Mouse (Mus musculus) kidney, adult 10 weeks (tissue): ENCODE data around the gene Olfr1229. TPM values are rescaled to one million over a fixed set of nuclear protein-coding genes. Genes with fewer than 3 reads are reported as not detected.

Experiments used
- polyA plus RNA-seq: library from polyadenylated mRNA; stranded (reverse); fragments of 350-450 nt; fragmentation: Illumina TruSeq; extraction: RNeasy Lipid Tissue Mini Kit (QIAGEN cat#74804); gene quantifications from one replicate; pipeline ENCODE4 v1.2.3, GENCODE M21; 2014; ENCODE audit warnings: low read depth, low replicate concordance

Olfr1229 gene
- not detected for polyA plus RNA-seq

DNA sequence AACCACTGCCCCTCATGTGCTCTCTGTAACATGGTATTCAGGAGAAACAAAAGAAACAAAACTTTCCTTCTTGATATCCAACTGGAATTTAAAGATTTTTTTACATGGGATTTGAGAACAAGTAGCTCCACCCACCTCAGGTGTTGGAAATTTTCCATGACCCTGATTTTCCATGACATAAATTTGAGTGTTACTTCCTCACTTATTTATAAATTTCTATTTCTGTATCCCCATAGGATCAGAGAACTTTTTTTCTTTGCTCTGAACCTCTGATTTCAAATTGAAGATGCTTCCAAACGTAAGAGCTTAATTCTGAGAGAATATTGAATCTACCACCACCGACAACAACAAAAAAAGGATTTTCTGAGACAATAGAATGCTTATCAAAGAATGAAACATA is at the start of gene Olfr1229:
Olfr1229 (minus strand) TSS at position 101 of the 400 bp plus-strand sequence.

DNA sequence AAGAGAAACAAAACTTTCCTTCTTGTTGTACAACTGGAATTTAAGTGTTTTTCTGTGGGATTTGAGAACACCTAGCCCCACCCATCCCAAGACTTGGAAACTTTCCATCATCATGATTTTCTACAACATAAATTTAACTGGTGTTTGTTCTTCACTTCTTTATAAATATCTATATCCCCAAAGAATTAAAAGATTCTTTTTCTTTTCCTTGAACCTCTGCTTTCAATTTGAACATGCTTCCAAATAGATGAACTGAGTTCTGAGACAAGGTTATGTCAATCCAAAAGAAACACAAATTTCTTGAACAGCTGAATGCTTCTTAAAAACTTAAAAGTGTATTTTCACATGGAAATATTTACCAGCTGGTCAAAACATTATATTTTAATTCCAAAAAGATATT is 41.8 kb upstream of the Olfr1229 start, which contains the start of gene Olfr1232:
Olfr1232 (minus strand) TSS at position 101 of the 400 bp plus-strand sequence.

DNA sequence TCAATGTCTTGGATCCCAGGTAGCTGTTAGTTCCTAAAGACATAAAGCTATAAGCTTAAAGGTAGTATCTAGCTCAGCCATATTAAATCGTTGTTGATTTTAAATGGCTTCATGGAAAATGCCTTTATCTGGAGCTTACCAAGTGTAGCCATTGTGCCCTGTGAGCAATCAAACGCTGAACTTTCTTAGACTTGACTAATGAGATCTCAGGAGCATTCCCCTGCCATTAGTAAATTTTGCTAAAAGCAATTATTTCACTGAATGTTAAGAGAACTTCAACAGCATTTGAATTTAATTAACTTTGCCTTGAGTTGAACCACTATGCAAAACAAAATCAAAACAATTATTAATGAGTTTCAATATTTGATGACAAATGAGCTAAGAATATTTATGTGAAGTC is 19.2 kb upstream of the Olfr1229 start, which contains the start of gene Olfr1231:
Olfr1231 (minus strand) TSS at position 101 of the 400 bp plus-strand sequence.

DNA sequence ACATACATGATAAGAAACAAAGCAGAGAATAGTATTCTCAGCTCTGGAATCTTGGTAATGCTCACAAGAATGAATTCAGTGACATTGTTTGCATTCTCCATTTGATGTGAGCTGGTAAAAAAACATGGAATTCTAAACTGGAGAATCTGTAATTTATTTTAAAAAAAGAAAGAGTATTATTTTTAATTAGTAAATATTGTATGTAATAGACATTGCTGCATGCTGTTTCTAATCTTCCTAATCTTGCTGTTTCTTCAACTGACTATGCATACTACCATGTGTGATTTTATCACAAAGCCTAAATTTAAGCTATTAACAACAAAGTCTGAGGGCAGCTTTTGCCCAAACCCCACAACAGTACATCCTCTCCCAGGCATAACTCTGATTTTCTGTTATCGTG is 9.4 kb upstream of the Olfr1229 start, which contains the start of gene Olfr1230:
Olfr1230 (minus strand) TSS at position 101 of the 400 bp plus-strand sequence.

DNA sequence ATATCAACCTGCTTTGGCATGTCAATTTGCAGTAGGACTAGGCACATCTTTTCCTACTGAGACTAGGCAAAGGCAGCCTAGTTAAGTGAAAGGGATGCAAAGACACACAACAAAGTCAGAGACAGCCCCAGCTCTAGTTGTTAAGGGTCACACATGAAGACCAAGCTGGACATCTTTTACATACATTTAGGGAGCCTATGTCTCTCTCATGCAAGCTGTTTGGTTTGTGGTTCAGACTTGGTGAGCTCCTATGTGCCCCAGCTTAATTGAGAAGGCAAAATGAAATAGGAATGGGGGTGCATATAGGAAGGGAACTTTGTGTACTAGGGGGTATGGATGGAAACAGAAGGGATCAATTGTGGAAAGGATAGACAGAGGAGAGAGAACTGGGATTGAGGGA is 33.9 kb downstream of the Olfr1229 start, which contains the start of gene Olfr1228:
Olfr1228 (minus strand) TSS at position 101 of the 400 bp plus-strand sequence.

Other genes with a start within 250 kb of the Olfr1229 start
- gene Olfr1218, start 226.8 kb downstream of the Olfr1229 start, polyA plus RNA-seq = not detected
- not detected for gene Olfr1219, start 204.5 kb downstream of the Olfr1229 start, polyA plus RNA-seq
- not detected for gene Olfr1220, start 181.2 kb downstream of the Olfr1229 start, polyA plus RNA-seq
- not detected for gene Olfr1221, start 170.7 kb downstream of the Olfr1229 start, polyA plus RNA-seq
- not detected for gene Olfr1222, start 155.0 kb downstream of the Olfr1229 start, polyA plus RNA-seq
- not detected for gene Olfr1223, start 136.5 kb downstream of the Olfr1229 start, polyA plus RNA-seq
- gene Olfr1224-ps1, start 123.9 kb downstream of the Olfr1229 start, polyA plus RNA-seq = not detected
- gene Olfr1225, start 113.3 kb downstream of the Olfr1229 start, polyA plus RNA-seq = not detected
- gene Olfr1226, start 88.0 kb downstream of the Olfr1229 start, polyA plus RNA-seq = not detected
- gene Olfr1228, start 34.0 kb downstream of the Olfr1229 start, polyA plus RNA-seq = not detected
- not detected for gene Olfr1230, start 9.3 kb upstream of the Olfr1229 start, polyA plus RNA-seq
- not detected for gene Olfr1231, start 19.1 kb upstream of the Olfr1229 start, polyA plus RNA-seq
- gene Olfr1232, start 41.7 kb upstream of the Olfr1229 start, polyA plus RNA-seq = not detected
- gene Olfr1233, start 54.4 kb upstream of the Olfr1229 start, polyA plus RNA-seq = not detected
- gene Olfr1234, start 76.9 kb upstream of the Olfr1229 start, polyA plus RNA-seq = not detected
- gene Olfr1238, start 121.7 kb upstream of the Olfr1229 start, polyA plus RNA-seq = not detected
- not detected for gene Olfr1239, start 132.4 kb upstream of the Olfr1229 start, polyA plus RNA-seq
- not detected for gene Olfr1240, start 155.0 kb upstream of the Olfr1229 start, polyA plus RNA-seq
- gene Olfr1241, start 199.1 kb upstream of the Olfr1229 start, polyA plus RNA-seq = not detected
- gene Olfr1242, start 210.3 kb upstream of the Olfr1229 start, polyA plus RNA-seq = not detected
- gene Olfr1243, start 243.5 kb upstream of the Olfr1229 start, polyA plus RNA-seq = not detected